Mouse (Mus musculus): ENCODE measurements around the gene Ubap2l.
A peak's percentile ranks its signal among the peaks of the same experiment; 100 is the strongest.

DNA sequence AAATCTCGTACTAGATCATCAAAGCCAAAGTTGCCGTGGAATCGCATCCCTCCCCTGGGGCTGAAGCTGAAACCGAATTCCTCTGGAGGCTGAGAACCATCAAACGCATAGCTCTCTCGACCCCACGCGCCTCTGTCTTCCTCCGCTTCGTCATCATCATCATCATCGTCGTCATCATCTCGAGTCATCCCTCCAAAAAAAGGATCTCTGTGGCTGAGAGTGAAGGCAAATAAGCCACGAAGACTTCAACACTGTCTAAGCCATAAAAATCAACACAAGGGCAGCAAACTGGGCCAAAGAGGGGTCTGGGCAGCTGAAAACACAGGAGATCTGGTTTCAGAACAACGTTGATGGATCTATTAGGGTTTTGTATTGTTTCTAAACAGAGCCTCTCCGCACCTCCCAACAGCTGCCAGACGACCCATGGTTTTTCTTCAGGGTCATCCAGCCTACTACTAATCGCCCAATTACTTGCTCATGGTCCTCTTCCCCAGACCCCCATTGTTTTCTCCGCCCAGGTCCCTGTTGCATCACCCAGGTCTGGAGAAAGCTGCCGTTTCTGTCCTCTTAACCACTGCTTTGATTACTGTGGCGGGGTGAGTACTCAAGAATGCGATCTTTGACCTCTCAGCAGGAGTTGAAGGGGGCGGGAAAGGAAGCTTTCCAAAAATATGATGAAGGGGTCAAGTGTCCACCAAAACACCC, 54.5 kb downstream of the Ubap2l start:
- TF ChIP-seq POLR2A (IDR thresholded peaks at IDR 0.05; ENCODE audit: insufficient read length, low read depth) (peak; percentile 20), MAX (IDR thresholded peaks at IDR 0.05; ENCODE audit: low read depth) (no peak), MYOD1 (IDR thresholded peaks at IDR 0.05; ENCODE audit: control insufficient read depth in 1 of 3, insufficient read length in 2 of 3, low read depth in 2 of 3) (no peak), MYOG (IDR thresholded peaks at IDR 0.05; ENCODE audit: control insufficient read depth in 1 of 3, insufficient read depth in 1 of 3, insufficient read length in 2 of 3, low read depth in 2 of 3) (no peak), POLR2AphosphoS2 (IDR thresholded peaks at IDR 0.05; ENCODE audit: insufficient read length, low read depth) (peak; percentile 22)

Data from myocyte (in vitro differentiated cells).